Comparison of ENCODE assay signal across 11 mouse cellular contexts in the genomic region with DNA sequence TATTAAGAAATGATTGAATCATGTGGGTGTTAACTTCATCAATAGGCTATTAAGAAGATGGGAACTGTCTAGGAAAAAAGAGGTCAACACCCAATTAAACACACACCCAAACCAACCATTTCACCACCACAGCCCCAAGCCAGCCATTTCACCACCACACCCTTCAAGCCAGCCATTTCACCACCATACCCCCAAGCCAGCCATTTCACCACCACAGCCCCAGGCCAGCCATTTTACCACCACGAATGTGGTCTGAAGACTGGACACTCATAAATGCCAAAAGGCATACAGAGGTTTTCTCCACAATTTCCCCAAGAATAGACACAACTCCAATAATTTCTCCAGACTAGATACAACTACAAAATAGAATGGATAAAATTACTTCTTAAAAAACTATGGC.
"Had no signal": no experiment of that assay in that cellular context is flagged by ENCODE, and none has a peak within 500 bp of the region (broad histone marks: within the 10 kb centered on the region; RNA-seq: fewer than 3 reads in every experiment).

No protein-coding gene starts in this region.

- DNase-seq: lung, adult 18-20 months; lung, embryonic 14.5 days; lung, postnatal 10 days; lung, postnatal 4 days; midbrain, embryonic 14.5 days; right cerebral cortex, postnatal 25 days; right cerebral cortex, postnatal 4 days; spleen, adult 18-20 months; thymus, adult 18-20 months; thymus, postnatal 14 days; thymus, postnatal 36 days had no signal
